Mouse (Mus musculus) ES-Bruce4 (cell line): Measurements from ENCODE around the gene Vamp4.

Experiments
- CTCF ChIP-seq: IDR thresholded peaks from one replicate; pipeline ENCODE4 v1.8.1; 2011; ENCODE audit warnings: low read depth, low read length
- POLR2A ChIP-seq: IDR thresholded peaks from one replicate; pipeline ENCODE4 v1.8.1; 2011; ENCODE audit warnings: low read length; ENCODE audit not compliant: insufficient read depth

GRCm38 (mm10) chr1:162597379-162598102, 27.2 kb downstream of the Vamp4 start:
- no peak for TF ChIP-seq CTCF
- TF ChIP-seq POLR2A, result no peak
